Mouse (Mus musculus) bone marrow macrophage, adult 2 months (primary cell): ENCODE results near the gene H2afy2.

Experiments
- CTCF ChIP-seq: IDR thresholded peaks from 2 replicates; pipeline ENCODE4 v1.5.1; 2012; ENCODE audit warnings: low read depth, mild to moderate bottlenecking, low read length, moderate library complexity
- POLR2A ChIP-seq: IDR thresholded peaks from 2 replicates; pipeline ENCODE4 v1.6.1; 2012; ENCODE audit warnings: mild to moderate bottlenecking, low read depth, low read length, borderline replicate concordance

- TF ChIP-seq POLR2A (no peak), CTCF (no peak)
Measured at GRCm38 (mm10) chr10:61704663-61705062, 79.3 kb downstream of the H2afy2 start.
